Mouse (Mus musculus): ENCODE results near the gene Vav3.
"Not testable (repeated sequence)": the region's sequence is repeated elsewhere in the genome, so short reads cannot be mapped to it uniquely, and the experiment has no call there.

The Vav3 gene

DNA sequence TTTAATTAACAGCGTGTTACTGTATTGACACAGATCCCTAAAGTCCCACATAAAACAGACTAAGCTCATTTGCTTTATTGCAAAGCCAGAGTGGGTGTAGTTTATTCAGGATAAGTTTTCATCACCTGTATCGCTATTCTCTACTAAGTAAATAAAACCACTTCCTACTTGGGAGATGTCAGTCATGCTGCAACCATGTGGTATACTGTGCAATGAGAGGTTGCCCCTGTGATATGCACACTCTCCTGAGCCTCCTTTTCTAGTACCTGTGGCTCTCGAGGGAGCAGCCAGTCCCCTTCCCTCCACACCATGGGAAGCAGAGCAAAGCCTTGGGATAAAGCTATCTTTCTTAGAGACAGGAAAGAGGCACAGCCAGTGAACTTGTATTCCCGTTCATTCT, 106.5 kb downstream of the Vav3 start:
- no peak for DNase-seq

DNA sequence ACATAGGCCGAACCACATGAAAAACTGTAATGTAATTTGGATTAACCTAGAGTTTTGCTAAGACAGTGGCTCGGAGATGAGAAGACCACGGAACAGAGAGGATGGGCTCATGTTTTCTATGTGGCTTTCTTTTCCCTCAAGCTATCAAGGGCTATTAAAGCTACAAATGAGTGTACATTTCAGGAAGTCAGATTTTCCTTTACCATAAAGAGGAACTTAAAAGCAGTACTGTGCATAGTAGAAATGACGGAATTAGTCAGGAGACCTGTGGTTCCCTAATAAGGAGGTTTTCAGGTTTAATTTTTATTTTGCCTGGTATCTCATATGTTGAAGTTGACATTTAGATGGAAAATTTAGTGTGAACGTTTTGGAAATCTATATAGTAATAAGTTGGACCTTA, 107.8 kb downstream of the Vav3 start:
- DNase-seq = not testable (repeated sequence)

DNA sequence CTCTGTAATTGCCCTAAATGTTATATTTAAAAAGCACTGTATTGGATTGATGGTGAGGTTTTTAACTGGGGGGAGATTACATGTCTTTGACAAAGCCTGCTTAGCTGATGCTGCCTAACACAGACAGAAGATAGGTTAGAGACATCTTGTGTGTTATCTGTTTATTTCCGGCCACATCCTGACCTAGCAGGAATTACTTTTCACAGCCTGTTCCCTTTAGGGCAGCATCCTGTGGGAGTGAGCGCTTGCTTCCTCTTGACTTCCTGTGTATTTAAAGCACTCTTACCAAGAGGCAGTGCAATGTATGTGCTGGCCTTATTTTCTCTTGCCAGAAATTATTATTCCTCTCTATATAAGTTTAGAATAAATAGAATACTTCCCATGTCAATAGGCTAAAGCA, 111.5 kb downstream of the Vav3 start:
- DNase-seq = peak; percentile 16

DNA sequence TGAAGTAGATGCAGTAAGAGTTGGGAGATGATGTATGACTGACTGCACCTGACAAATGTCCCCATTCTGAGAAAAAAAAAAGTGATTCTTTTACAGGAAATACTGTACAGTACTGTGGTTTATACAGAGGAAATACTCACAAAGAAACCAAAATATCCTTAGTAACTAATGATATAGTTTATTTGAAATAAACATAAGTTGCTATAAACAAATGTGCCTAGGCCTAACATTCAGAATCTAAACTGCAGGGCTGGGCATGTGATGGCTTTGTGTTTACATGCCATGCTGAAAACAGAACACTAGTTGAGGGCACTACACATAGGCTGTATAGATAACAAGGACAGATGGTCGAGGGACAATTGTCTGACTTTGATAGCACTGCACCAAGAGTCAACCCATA, 114.2 kb downstream of the Vav3 start:
- DNase-seq = no peak

DNA sequence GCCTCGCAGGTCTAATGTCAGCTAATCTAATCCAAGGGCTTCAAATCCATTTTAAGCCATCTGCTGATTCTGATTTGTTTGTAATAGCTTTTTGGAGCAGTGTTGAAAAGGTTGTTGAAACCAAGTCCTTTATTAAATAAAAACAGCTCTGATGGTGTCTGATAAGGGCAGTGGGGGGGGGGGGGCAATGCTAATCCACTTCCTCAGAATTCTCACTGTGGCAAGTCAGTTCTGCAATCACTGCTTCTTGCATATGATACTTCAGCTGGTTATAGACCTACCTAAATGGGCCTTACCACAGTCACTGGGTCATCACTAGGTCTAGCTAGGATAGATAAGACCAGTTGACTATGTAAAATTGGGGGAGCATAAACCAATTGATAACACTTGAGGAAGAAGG, 115.9 kb downstream of the Vav3 start:
- no peak for DNase-seq

DNA sequence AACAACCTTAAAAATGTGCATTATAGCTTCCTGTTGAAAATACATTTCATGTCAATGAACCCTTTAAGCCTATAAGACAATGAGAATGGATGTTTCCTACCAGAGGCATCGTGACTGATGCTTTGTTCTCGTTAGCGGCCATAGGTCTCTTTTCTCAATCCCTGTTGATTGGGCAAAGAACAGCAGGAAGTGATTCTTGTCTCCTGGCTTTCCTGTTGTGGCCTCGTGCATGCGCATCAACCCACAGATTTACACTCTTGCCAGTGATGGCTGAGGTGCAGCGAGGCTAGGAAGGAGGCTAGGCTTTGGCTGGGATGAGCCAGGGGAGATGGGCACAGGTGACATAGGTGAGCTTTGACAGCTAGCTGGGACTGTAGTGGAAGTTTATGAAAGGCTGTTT, 123.2 kb downstream of the Vav3 start:
- DNase-seq = no peak

DNA sequence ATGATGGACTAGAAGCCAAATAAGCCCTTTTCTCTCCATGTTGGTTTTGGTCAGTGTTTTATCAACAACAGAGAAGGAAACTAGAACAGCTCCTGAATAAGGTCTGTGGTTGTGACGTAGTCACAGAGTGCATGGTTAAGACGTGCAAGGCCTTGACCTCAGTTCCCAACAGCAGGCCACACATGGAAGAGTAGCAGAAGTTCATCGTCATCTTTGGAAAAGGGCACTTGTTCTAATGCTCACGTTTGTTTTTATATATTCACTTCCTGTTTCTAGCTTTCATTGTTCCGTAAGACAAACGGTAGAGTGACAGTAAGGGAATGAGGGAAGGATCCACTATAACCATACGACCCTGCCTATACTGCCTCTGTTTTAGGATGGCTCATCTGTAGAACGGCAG, 124.1 kb downstream of the Vav3 start:
- no peak for DNase-seq

DNA sequence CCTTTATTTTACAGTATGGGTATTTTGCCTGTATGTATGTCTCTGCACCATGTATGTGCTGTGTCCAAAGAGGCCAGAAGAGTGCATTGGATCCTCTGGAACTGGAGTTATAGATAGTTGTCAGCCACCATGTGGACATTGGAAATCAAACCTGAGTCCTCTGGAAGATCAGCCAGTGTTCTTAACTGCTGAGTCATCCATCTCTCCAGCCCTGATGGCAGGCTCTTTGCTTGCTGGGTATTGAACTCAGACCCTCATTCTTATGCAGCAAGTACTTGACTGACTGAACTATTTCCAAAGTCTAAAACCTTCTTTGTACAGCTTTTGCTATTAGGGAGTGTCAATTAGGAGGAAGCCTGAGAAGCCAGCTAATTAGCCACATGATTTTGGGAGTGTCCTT, 126.1 kb downstream of the Vav3 start:
- no peak for DNase-seq

DNA sequence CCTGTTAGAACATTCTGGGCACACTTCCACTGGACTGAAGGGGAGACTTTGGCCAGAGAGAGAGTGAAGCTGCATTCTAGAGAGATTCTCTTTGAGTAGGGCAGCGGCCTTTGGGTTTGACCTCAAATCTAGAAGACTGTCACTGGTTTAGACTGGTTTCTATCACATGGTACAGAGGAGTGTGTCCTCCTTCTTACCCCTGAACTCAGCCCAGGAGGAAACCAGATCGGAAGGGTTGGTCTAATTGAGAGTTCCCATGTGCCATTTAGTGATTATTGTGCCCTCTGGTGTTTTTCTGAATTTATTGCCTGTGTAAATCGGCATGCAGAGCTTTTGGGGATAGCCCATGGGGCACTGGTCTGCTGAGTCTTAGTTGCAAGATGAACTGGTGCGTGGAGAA, 126.8 kb downstream of the Vav3 start:
- peak; percentile 62 for DNase-seq

DNA sequence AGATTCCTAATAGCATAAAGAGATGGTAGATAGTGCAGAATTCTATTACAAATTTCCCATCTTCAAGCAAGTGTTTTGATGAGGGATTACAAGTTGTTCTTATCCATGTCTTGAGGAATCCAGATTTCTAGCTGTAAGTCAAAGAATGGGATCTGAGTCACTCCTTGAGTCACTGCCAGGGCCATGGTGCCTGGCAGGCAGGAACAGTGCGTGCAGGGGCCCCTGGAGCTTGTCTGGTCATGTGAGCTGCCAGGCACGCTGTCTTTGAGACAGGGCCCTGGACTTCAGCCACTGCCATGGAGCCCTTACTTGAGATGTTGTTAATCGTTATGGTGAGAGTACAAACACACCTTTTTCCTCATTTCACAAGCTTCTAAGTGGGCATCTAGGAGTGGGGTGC, 129.0 kb downstream of the Vav3 start:
- peak; percentile 62 for DNase-seq

DNA sequence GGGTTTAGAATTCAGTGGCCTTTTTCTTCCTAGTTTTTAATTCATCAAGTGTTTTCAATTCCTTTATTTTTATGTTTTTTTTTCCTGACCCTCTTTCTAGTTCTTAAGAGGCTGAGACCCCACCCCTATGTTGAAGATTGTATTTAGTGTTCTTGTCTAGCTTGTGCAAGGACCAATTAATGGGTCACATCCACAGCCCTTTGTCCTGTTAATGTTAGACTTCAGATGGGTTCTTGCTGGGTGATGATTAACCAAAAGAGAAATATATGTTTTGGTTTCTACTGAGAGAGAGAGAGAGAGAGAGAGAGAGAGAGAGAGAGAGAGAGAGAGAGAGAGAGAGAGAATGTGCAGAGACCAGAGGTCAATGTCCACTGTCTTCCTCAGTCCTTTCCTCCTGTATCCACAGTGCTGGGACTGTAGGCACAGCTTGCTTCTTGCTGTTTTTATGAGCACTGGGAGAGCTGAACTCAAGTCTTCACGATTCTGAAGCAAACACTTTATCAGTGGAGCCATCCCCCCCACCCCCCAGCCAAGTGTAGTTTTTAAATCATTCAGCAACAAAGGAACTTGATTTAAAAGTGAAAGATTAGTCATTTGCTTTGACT, 130.3 kb downstream of the Vav3 start:
- peak; percentile 18 for DNase-seq

DNA sequence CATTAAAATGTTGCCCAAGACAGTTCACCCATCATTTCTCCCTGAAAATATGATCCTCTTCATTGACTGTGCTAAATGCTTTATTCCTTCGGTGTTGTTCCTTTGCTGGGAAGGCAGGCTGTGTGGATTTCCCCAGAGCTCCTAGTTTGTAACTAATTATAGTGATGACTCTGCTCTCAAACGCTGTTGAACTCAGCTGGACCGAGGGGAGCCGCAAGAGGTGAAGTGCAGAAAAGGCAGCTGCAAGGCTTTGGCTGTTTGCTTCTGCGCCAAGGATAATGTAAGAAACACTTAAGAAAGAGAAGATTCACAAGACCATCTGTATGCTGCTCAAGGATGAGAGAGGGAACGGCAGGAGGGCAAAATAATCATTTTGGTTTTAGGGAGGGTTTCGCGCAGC, 136.1 kb downstream of the Vav3 start:
- no peak for DNase-seq

DNA sequence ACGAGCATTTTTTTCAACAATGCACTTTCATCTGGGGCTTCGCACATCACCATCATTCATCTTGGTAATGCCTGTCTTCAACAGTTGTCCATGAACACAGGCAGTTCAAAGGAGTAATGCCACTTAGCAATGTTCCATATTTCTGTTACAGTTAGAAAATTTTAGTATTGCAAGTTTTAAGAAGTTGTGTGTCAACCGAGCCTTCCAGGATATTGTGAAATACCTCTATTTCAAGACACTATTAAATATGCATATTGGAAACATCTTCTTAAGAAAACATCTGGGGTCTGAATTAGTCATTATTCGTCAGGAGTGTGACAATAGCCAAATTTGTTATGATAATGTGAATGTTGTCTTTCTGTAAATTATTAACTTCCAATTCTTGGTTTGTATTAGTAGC, 137.8 kb downstream of the Vav3 start:
- DNase-seq = no peak

DNA sequence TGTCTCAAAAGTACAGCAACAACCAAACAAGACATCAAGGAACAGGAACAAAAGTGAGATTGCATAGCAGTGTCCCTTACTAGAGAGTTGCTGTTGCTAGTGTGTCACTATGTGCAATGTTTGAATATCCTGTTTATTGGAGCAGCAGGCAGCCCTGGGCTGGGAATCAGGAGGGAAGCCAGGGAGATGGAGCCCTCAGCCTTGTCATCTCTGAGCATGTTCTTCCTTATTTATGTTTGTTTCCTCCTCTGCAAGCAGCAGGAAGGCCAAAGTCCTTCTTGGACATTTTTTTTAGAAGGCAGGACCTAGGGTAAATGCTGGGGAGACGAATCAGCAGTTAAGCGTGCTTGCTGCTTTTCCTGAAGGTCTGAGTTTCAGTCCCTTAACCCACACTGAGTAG, 140.2 kb downstream of the Vav3 start:
- DNase-seq = peak; percentile 18

DNA sequence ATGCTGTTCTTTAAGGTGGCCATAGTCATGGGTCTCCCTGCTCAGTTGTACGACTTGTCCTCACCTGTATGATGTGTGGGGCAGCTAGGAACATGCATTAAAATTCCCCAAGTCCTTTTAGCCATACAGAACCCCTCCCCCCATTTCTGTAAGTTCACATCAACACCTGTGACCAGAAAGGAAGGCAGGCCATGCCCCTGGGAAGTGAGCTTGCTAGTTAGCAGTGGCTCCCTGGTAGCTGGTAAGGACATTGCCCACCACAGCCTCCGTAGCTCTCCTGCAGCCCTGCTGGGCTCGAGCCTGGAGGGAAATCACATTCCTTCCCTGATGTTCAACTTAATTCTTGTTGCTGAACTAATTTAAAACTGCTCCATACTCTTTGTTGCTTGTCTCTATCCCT, 146.3 kb downstream of the Vav3 start:
- DNase-seq = no peak

DNA sequence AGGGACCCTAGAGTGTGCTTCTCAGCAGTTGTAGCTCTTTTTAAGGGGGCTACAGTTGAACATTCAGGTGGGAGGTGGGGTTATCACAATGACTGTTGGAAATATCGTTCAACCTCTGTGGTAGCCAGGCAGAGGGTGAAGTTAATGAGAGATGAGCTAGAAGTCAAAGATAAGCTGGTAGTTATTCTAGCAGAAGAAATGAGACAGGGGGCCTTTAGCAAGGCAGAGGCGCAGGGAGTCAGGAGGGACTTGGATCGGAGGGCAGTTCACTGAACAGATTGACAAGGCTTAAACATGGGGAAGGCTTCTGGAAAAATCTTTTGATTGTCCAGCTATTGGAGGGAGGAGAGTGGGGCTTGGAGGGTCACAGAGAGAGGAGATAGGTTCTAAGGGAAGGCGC, 147.4 kb downstream of the Vav3 start:
- DNase-seq = no peak

DNA sequence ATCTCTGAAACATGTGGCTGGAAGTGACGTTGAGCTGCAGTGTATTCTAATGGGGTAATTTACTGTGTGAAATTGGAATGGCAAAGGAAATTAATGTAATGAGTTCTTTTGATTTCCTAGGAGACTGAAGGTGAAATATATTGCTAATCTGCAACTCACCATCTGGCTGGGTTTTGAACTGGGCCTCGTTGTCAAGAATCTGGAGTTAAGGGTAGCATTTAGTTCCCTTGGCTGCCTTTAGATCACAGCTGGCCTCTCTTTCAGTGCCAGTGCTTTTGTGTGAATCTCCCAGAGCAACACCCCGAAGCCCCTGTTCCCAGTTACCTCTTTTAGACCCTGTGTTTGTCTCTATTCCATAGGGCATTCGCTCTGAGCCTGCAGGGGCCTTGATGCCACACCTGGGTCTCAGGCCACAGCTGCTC, 148.3 kb downstream of the Vav3 start:
- DNase-seq = no peak

DNA sequence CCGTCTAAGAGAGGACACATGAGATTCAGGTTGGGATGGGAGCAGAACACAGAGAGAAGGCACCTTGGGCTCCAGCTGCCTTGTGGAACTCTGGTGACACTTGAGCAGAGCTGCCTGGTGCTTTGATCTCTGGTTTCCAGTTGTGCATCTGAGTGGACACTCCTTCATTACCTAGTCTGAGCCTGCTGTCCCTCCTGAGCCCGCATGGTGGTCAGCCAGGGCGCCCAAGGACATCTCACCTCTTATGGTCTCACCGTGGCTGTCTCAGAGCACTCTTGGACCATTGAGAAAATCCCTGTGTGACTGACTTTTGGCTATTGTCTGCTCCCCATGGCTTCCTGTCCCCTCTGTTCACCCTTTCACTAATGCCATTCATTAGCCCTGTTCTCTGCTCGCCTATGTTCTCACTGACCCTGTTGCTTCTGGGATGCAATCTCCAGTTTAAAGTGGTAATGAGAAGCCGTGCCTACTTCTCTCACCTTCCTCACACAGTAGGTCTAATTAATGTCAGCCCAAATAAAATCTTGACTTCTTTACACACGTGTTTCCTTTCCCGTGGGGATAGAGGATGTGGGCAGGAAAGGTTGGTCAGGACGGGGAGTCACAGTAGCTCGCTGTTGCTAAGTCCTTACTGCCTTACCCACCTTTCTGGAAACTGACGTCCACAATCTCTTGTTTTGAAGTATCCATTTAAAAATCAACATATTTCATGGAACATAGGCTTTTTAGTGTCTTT, 150.3 kb downstream of the Vav3 start:
- DNase-seq = no peak

DNA sequence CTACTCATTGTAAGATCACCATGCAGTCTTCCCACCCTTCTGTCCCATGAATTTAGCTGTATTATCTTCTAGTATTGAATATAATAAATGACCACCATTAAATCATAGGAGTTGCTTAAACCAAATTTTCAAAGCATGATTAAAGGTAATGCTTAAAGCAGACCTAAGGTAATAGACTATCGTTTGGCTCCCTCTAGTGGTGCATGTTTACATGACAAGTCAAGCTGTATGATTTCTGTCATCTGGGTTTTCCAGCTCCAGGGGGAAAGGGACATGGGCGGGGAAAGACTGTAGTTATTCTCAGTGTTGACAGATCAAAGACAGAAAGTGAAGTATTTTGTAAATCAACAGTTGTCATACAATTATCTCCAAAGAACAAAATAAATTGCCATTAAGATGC, 151.1 kb downstream of the Vav3 start:
- peak; percentile 78 for DNase-seq

DNA sequence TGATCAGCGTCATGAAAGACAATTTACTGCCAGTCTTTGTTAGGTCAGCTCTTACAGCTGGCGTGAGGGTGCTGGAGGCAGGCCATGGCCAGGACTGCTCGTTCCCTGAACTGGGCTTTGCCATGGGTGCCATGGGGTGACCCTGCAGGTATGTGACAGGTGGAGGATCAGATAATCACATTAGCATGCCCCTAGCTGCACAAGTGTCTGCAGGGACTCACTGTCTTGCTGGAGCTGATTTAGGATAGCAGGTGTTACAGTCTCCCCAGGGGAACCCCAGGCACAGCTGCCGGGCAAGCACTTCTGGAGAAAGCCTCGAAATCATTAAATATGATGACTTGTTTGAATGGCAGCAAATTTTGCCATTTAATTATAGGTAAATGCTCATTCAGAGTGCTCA, 156.0 kb downstream of the Vav3 start:
- DNase-seq = no peak

DNA sequence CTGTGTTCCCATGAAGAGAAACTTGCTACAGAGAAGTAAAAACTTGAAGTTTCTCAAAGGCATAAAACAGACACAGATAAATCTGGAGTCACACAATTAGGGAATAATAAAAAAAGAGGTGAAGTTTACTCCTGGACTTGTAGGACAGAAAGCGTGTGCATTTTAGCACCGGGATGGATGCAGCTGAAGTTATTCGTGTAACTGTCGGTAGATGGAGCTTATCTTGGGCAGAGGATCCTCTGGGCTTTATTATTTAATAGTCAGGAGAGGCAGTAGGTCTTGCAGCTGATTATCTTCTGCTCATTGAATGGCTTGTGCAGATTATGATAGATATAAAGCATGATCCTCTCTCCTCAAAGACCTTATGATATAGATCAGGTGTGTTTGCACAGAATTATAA, 156.6 kb downstream of the Vav3 start:
- no peak for DNase-seq

DNA sequence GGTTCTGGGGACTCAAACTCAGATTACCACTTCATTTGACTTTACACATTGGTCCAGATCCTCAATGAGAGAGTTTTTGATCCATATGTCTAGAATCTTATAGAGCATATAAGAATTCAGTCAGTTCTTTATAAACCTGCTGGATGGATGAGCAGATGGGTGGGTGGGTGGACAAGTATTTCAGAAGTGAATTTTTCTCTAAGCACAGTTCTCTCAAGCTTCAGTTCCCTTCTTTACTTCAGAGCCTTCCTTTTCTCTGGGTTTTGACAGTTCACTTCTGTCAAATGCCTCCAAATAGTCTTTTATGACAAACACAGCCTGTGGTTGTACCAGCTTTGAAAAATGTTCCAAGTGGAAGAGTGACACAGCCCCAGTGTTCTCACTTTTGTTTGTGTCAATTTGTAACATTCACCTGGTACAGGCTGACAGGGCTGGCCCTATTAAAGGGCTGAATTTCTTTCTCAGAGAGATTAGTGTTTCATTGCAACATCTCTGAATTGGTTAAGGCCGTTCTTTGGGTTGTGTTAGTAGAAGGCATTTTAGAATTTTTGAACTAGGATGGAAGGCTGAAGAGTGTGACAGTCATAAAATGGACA, 159.5 kb downstream of the Vav3 start:
- DNase-seq = no peak

DNA sequence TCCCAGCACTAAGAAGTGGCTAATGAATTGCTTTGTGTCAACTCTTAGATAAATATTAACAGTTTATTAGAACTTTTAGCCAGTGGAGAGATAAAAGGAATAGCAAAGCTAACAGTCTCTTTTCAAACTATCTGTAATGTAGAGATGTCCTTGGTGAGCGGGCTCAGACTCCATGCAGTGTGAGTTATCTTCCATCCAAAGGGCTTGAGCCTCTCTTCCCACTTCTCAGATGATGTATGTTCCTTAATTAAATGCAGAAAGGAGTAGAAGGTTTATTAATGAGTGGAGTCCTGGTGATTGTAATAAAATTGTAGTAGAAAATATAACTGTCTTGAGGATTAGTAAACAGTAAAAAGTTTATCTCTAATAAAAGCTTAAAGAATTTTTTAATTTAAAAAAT, 169.3 kb downstream of the Vav3 start:
- DNase-seq = no peak

DNA sequence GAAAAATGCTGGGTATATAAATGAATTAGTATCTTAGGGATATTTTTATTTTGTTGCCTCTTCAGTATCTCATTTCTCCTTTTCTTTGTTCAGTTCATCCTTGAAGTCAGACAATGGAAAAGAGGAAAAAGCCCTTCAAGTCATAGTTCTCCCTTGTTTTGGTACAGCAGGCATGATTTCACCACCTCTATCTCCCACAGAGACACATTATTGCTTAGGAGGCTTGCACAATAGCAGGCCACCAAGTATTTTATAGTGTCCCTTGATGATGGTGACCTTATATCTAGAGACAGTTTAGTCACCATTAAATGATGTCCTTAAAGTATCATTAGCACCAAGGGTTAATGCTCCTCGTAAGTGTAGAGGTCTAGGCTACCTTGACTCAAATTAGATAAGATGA, 171.4 kb downstream of the Vav3 start:
- no peak for DNase-seq

DNA sequence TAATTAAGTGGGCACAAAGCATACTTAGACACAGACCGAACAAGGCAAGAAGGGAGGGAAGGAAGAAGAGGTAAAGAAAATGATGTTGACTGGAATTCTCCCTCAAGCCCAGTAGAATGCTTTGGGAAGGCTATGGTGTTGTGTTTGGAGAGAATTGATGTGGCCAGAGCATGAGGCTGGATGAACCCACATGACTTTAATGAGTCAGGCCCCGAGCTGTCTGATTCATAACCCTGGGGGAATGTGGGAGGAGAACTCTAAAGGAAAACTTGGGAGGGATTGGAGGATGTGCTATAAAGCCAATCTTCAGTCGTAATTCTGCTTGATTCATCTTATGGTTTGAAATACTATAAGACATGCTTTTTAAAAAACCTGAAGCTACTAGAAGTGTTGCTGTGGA, 175.0 kb downstream of the Vav3 start:
- DNase-seq = no peak

Measured in kidney, adult 9 months (tissue).